Mouse (Mus musculus): ENCODE results near the gene Dgkh.
"Not testable (repeated sequence)": the region's sequence is repeated elsewhere in the genome, so short reads cannot be mapped to it uniquely, and the experiment has no call there.

Dgkh gene

GRCm38 (mm10) chr14:78627516-78628275 is 104.9 kb downstream of the Dgkh start:
- DNase-seq (ENCODE audit: low spot score), result peak; percentile 63

GRCm38 (mm10) chr14:78618883-78619295 is 113.7 kb downstream of the Dgkh start:
- DNase-seq (ENCODE audit: low spot score), result no peak

- no peak for DNase-seq (ENCODE audit: low spot score)
Measured at GRCm38 (mm10) chr14:78613569-78613968, 119.0 kb downstream of the Dgkh start.

GRCm38 (mm10) chr14:78612111-78612788 is 120.3 kb downstream of the Dgkh start:
- DNase-seq (ENCODE audit: low spot score), result no peak

- DNase-seq (ENCODE audit: low spot score), result no peak
Measured at GRCm38 (mm10) chr14:78594916-78595315, 137.7 kb downstream of the Dgkh start.

- DNase-seq (ENCODE audit: low spot score), result no peak
Measured at GRCm38 (mm10) chr14:78592965-78593364, 139.6 kb downstream of the Dgkh start.

GRCm38 (mm10) chr14:78590335-78590734 is 142.2 kb downstream of the Dgkh start:
- DNase-seq (ENCODE audit: low spot score), result peak; percentile 59

GRCm38 (mm10) chr14:78584222-78584621 is 148.4 kb downstream of the Dgkh start:
- peak; percentile 21 for DNase-seq (ENCODE audit: low spot score)

GRCm38 (mm10) chr14:78583168-78583567 is 149.4 kb downstream of the Dgkh start:
- DNase-seq (ENCODE audit: low spot score), result no peak

GRCm38 (mm10) chr14:78575899-78576298 is 156.7 kb downstream of the Dgkh start:
- no peak for DNase-seq (ENCODE audit: low spot score)

- DNase-seq (ENCODE audit: low spot score), result no peak
Measured at GRCm38 (mm10) chr14:78568410-78568809, 164.2 kb downstream of the Dgkh start.

GRCm38 (mm10) chr14:78566431-78566830 is 166.1 kb downstream of the Dgkh start:
- no peak for DNase-seq (ENCODE audit: low spot score)

GRCm38 (mm10) chr14:78564292-78564691 is 168.3 kb downstream of the Dgkh start:
- no peak for DNase-seq (ENCODE audit: low spot score)

- DNase-seq (ENCODE audit: low spot score), result no peak
Measured at GRCm38 (mm10) chr14:78563211-78563610, 169.4 kb downstream of the Dgkh start.

- DNase-seq (ENCODE audit: low spot score), result no peak
Measured at GRCm38 (mm10) chr14:78562121-78562520, 170.5 kb downstream of the Dgkh start.

GRCm38 (mm10) chr14:78559042-78559441 is 173.5 kb downstream of the Dgkh start:
- DNase-seq (ENCODE audit: low spot score), result no peak

- DNase-seq (ENCODE audit: low spot score), result not testable (repeated sequence)
Measured at GRCm38 (mm10) chr14:78554830-78555229, 177.7 kb downstream of the Dgkh start.

GRCm38 (mm10) chr14:78553661-78554060 is 178.9 kb downstream of the Dgkh start:
- DNase-seq (ENCODE audit: low spot score), result no peak

GRCm38 (mm10) chr14:78548807-78549206 is 183.8 kb downstream of the Dgkh start:
- no peak for DNase-seq (ENCODE audit: low spot score)

- DNase-seq (ENCODE audit: low spot score), result no peak
Measured at GRCm38 (mm10) chr14:78541319-78541718, 191.3 kb downstream of the Dgkh start.

- no peak for DNase-seq (ENCODE audit: low spot score)
Measured at GRCm38 (mm10) chr14:78539821-78540220, 192.8 kb downstream of the Dgkh start.

- DNase-seq (ENCODE audit: low spot score), result no peak
Measured at GRCm38 (mm10) chr14:78538572-78539320, 193.8 kb downstream of the Dgkh start.

GRCm38 (mm10) chr14:78537551-78537950 is 195.0 kb downstream of the Dgkh start:
- DNase-seq (ENCODE audit: low spot score), result peak; percentile 56

Data from layer of hippocampus, adult 11-12 months (tissue).